21 mouse cellular contexts compared by ENCODE assay signal in genomic region chr12:69957378-69957777, GRCm38 (mm10).
"Had no signal": no experiment of that assay in that cellular context is flagged by ENCODE, and none has a peak within 500 bp of the region (broad histone marks: within the 10 kb centered on the region; RNA-seq: fewer than 3 reads in every experiment).

No protein-coding gene starts in this region.

- H3K27me3 ChIP-seq: liver, embryonic 15.5 days; lung, embryonic 15.5 days; megakaryocyte, embryonic 14.5 days; midbrain, embryonic 12.5 days; neural tube, embryonic 13.5 days; neural tube, embryonic 15.5 days had no signal

- H3K4me3 ChIP-seq: liver, embryonic 15.5 days; lung, embryonic 15.5 days; megakaryocyte, embryonic 14.5 days; midbrain, embryonic 10.5 days; midbrain, embryonic 12.5 days; myocyte; neural tube, embryonic 13.5 days; neural tube, embryonic 15.5 days had no signal

- H3K27ac ChIP-seq: liver, embryonic 15.5 days; lung, embryonic 15.5 days; midbrain, embryonic 10.5 days; midbrain, embryonic 12.5 days; neural tube, embryonic 13.5 days; neural tube, embryonic 15.5 days had no signal

- H3K9ac ChIP-seq: liver, embryonic 15.5 days; lung, embryonic 15.5 days; midbrain, embryonic 12.5 days; neural tube, embryonic 13.5 days; neural tube, embryonic 15.5 days had no signal

- ATAC-seq: lung, postnatal 0 days; midbrain, embryonic 16.5 days had no signal

- H3K4me1 ChIP-seq: lung, embryonic 15.5 days; midbrain, embryonic 10.5 days; midbrain, embryonic 12.5 days; neural tube, embryonic 13.5 days; neural tube, embryonic 15.5 days had no signal

- H3K4me2 ChIP-seq: liver, embryonic 15.5 days; lung, embryonic 15.5 days; midbrain, embryonic 12.5 days; neural tube, embryonic 13.5 days; neural tube, embryonic 15.5 days had no signal

- DNase-seq: lung, adult 2 months; lung, postnatal 4 days; midbrain, embryonic 14.5 days; retina, postnatal 1 day; right cerebral cortex, adult 18-20 months; right cerebral cortex, postnatal 25 days; right cerebral cortex, postnatal 4 days; spleen, adult 18-20 months; thymus, adult 18-20 months; thymus, postnatal 14 days; thymus, postnatal 36 days had no signal

- H3K9me3 ChIP-seq: liver, embryonic 15.5 days; lung, embryonic 15.5 days; megakaryocyte, embryonic 14.5 days; midbrain, embryonic 10.5 days; midbrain, embryonic 12.5 days; neural tube, embryonic 13.5 days; neural tube, embryonic 15.5 days had no signal
